Comparison of ENCODE assay signal across 8 mouse cellular contexts in the genomic region with DNA sequence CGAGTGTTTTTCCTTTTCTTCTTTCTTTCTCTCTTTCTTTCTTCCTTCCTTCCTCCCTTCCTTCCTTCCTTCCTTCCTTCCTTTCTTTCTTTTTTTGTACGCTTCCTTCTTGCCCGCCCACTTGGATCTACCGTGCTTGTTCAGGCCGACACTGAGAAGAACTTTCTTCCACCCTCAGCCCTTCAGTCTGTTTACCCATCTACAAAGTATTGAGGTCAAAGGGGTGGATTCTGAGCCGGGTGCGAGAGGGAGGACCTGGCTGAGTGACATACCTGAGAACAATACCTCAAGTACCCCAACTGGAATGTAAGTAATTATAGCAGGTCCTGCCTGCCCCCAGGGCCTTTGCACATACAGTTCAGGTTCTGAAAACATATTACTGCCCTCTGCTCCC. TPM values are rescaled to one million over a fixed set of nuclear protein-coding genes. Genes with fewer than 3 reads are reported as not detected.
DNase-seq lines count a peak whose midpoint lies in the region; ATAC-seq and TF ChIP-seq lines count a peak whose summit lies in the region.

No protein-coding gene starts in this region.

- H3K27me3 ChIP-seq in heart, embryonic 16.5 days (ENCODE audit: control insufficient read depth, insufficient read depth, low read length), result peaks cover 3% of the 10 kb centered on the region; the same call in 1 of the 2 replicates
- H3K27me3 ChIP-seq in MEL (ENCODE audit: control insufficient read depth in 1 of 2, insufficient read depth in 2 of 2, low read length in 2 of 2), result no peaks in the 10 kb centered on the region
- H3K27me3 ChIP-seq in hindbrain, embryonic 12.5 days, result 0 out of 2 replicates have a peak, but pooled peaks cover 1% of the 10 kb centered on the region
- H3K27me3 ChIP-seq in midbrain, embryonic 11.5 days (ENCODE audit: control insufficient read depth, insufficient read depth, low read length), result no peaks in the 10 kb centered on the region

- DNase-seq in heart, adult 9 months (ENCODE audit: low spot score in 2 of 2), result no peak
- DNase-seq in MEL (ENCODE audit: low read depth, low spot score), result no peak
- DNase-seq in midbrain, embryonic 11.5 days (ENCODE audit: low spot score, missing footprints), result no peak
- DNase-seq in adrenal gland, postnatal 36 days, result no peak
- no peak for DNase-seq in gastrocnemius, postnatal 25 days

- TF ChIP-seq CTCF in MEL (IDR thresholded peaks at IDR 0.05 in 2 of 3, conservative IDR thresholded peaks at IDR 0.05 in 1 of 3; ENCODE audit: control insufficient read depth in 1 of 3, insufficient read depth in 1 of 3, low read depth in 2 of 3, low read length in 3 of 3, poor library complexity in 1 of 3, severe bottlenecking in 1 of 3), result no peak

- H3K36me3 ChIP-seq in heart, embryonic 16.5 days (ENCODE audit: control insufficient read depth, insufficient read depth), result no peaks in the 10 kb centered on the region
- no peaks in the 10 kb centered on the region for H3K36me3 ChIP-seq in MEL (ENCODE audit: control insufficient read depth in 1 of 2, insufficient read depth in 2 of 2, low read length in 2 of 2)
- peaks cover 40% of the 10 kb centered on the region for H3K36me3 ChIP-seq in hindbrain, embryonic 12.5 days
- peaks cover 6% of the 10 kb centered on the region for H3K36me3 ChIP-seq in midbrain, embryonic 11.5 days (ENCODE audit: control insufficient read depth, insufficient read depth, low read length)

- no peaks in the 10 kb centered on the region for H3K9me3 ChIP-seq in heart, embryonic 16.5 days (replicated peaks; ENCODE audit: control insufficient read depth, low read length)
- H3K9me3 ChIP-seq in MEL (replicated peaks; ENCODE audit: insufficient read depth, low read length), result no peaks in the 10 kb centered on the region
- H3K9me3 ChIP-seq in hindbrain, embryonic 12.5 days (replicated peaks), result no peaks in the 10 kb centered on the region
- H3K9me3 ChIP-seq in midbrain, embryonic 11.5 days (ENCODE audit: control insufficient read depth, low read length), result no peaks in the 10 kb centered on the region

- peak overlapping the region; percentile 53; the same call in 1 of the 2 replicates for H3K9ac ChIP-seq in heart, embryonic 16.5 days (ENCODE audit: low read length)
- peak overlapping the region; percentile 31 for H3K9ac ChIP-seq in MEL (ENCODE audit: control insufficient read depth, low read depth, low read length, poor library complexity, severe bottlenecking)
- H3K9ac ChIP-seq in hindbrain, embryonic 12.5 days, result peak overlapping the region; percentile 95
- peak overlapping the region; percentile 98 for H3K9ac ChIP-seq in midbrain, embryonic 11.5 days (ENCODE audit: low read length)

- no peak for TF ChIP-seq EP300 in MEL (IDR thresholded peaks at IDR 0.05; ENCODE audit: low read depth in 1 of 2, low read length in 2 of 2)

- peak overlapping the region; percentile 45 for H3K27ac ChIP-seq in heart, embryonic 16.5 days (ENCODE audit: low read length)
- peak overlapping the region; percentile 12; the same call in 1 of the 2 replicates for H3K27ac ChIP-seq in MEL (ENCODE audit: control insufficient read depth, low read depth, low read length)
- peak overlapping the region; percentile 90 for H3K27ac ChIP-seq in hindbrain, embryonic 12.5 days
- H3K27ac ChIP-seq in midbrain, embryonic 11.5 days (ENCODE audit: low read depth, low read length), result no peak overlapping the region; the same call in 1 of the 2 replicates

- no peak for TF ChIP-seq POLR2A in MEL (IDR thresholded peaks at IDR 0.05; ENCODE audit: control insufficient read depth in 1 of 2, insufficient read depth in 1 of 2, low read depth in 1 of 2, low read length in 2 of 2, poor library complexity in 1 of 2)

- peaks cover 15% of the 10 kb centered on the region for H3K79me2 ChIP-seq in MEL (ENCODE audit: control insufficient read depth, insufficient read depth, low read length, poor library complexity)

- peak overlapping the region; percentile 85 for H3K4me3 ChIP-seq in heart, embryonic 16.5 days (ENCODE audit: low read length)
- H3K4me3 ChIP-seq in MEL (ENCODE audit: control insufficient read depth in 1 of 2, insufficient read depth in 1 of 2, low read depth in 2 of 2, low read length in 2 of 2), result peak overlapping the region; percentile 27 to 34; a peak in 3 of 4 replicates
- peak overlapping the region; percentile 81 for H3K4me3 ChIP-seq in hindbrain, embryonic 12.5 days
- peak overlapping the region; percentile 92 for H3K4me3 ChIP-seq in midbrain, embryonic 11.5 days (ENCODE audit: low read depth, low read length)

- TF ChIP-seq RAD21 in MEL (IDR thresholded peaks at IDR 0.05; ENCODE audit: low read depth, low read length), result no peak

- peak overlapping the region; percentile 94 for H3K4me2 ChIP-seq in heart, embryonic 16.5 days (ENCODE audit: low read depth, low read length)
- peak overlapping the region; percentile 63 for H3K4me2 ChIP-seq in hindbrain, embryonic 12.5 days (replicated peaks)
- peak overlapping the region; percentile 75 for H3K4me2 ChIP-seq in midbrain, embryonic 11.5 days

- H3K4me1 ChIP-seq in heart, embryonic 16.5 days (ENCODE audit: control insufficient read depth, insufficient read depth, low read length), result peaks cover 15% of the 10 kb centered on the region
- peaks cover 0 to 6% of the 10 kb centered on the region in 2 experiments; a peak in 2 of 4 replicates for H3K4me1 ChIP-seq in MEL (ENCODE audit: control insufficient read depth in 1 of 2, insufficient read depth in 2 of 2, low read length in 2 of 2)
- H3K4me1 ChIP-seq in hindbrain, embryonic 12.5 days, result peaks cover 37% of the 10 kb centered on the region
- peaks cover 25% of the 10 kb centered on the region for H3K4me1 ChIP-seq in midbrain, embryonic 11.5 days (ENCODE audit: control insufficient read depth, insufficient read depth, low read length)

- ATAC-seq in heart, embryonic 16.5 days (replicated peaks; ENCODE audit: extremely low read depth, insufficient read depth, low FRiP score), result no peak
- no peak for ATAC-seq in hindbrain, embryonic 12.5 days (ENCODE audit: low FRiP score)
- no peak for ATAC-seq in midbrain, embryonic 11.5 days (ENCODE audit: low FRiP score)
- no peak for ATAC-seq in activated CD4-positive, CD25-positive, alpha-beta regulatory T cell, adult 4 months

- WGBS in heart, embryonic 16.5 days, result 16% methylated on average over 7 of the region's 7 CpGs
- 16% methylated on average over 7 of the region's 7 CpGs for WGBS in hindbrain, embryonic 12.5 days
- 19% methylated on average over 7 of the region's 7 CpGs for WGBS in midbrain, embryonic 11.5 days

RNA-seq across cellular contexts. Expression of a gene that starts 0.4 kb away (rescaled TPM):
- 0.37 and 0.76 TPM in 2 replicates for polyA plus RNA-seq in heart, embryonic 16.5 days (2015; fragmentation: Nextera tagmentation; extraction: Ambion mirVana)
- total RNA-seq in MEL (2012; rRNA removed), result 3.5 and 3.9 TPM in 2 replicates
- polyA plus RNA-seq in MEL (2012; ENCODE audit: insufficient read depth in 1 of 2, insufficient read length in 2 of 2, low read depth in 1 of 2, low replicate concordance in 2 of 2, missing spikeins in 1 of 2), result 1 to 10 TPM in 1 of 2 experiments, not detected in 1; 4.8 TPM
- 18.0 and 19.6 TPM in 2 replicates for polyA plus RNA-seq in hindbrain, embryonic 12.5 days (2016; fragmentation: Nextera tagmentation; extraction: Ambion mirVana)
- 4.0 and 4.7 TPM in 2 replicates for polyA plus RNA-seq in midbrain, embryonic 11.5 days (2014; fragmentation: Nextera tagmentation; extraction: Ambion mirVana)
- 10 to 100 TPM; 14.0 to 15.1 TPM for total RNA-seq in adrenal gland, postnatal 36 days (2021)
- 10 to 100 TPM; 17.1 to 18.4 TPM for total RNA-seq in gastrocnemius, postnatal 25 days (2021)
- under 1 TPM in 1 of 2 experiments, not detected in 1; 0.24 TPM for polyA plus RNA-seq in activated CD4-positive, CD25-positive, alpha-beta regulatory T cell, adult 4 months (2017; shearing (Covaris generic))

RNA-seq across cellular contexts. Expression of a gene that starts 1.8 kb away (rescaled TPM):
- 12.3 and 12.5 TPM in 2 replicates for polyA plus RNA-seq in heart, embryonic 16.5 days (2015; fragmentation: Nextera tagmentation; extraction: Ambion mirVana)
- total RNA-seq in MEL (2012; rRNA removed), result 45.5 and 49.4 TPM in 2 replicates
- 10 to 100 TPM in 1 of 2 experiments, not detected in 1; 50.1 TPM for polyA plus RNA-seq in MEL (2012; ENCODE audit: insufficient read depth in 1 of 2, insufficient read length in 2 of 2, low read depth in 1 of 2, low replicate concordance in 2 of 2, missing spikeins in 1 of 2)
- polyA plus RNA-seq in hindbrain, embryonic 12.5 days (2016; fragmentation: Nextera tagmentation; extraction: Ambion mirVana), result 15.3 and 16.5 TPM in 2 replicates
- 4.0 and 4.6 TPM in 2 replicates for polyA plus RNA-seq in midbrain, embryonic 11.5 days (2014; fragmentation: Nextera tagmentation; extraction: Ambion mirVana)
- 10 to 100 TPM; 22.5 to 23.1 TPM for total RNA-seq in adrenal gland, postnatal 36 days (2021)
- 10 to 100 TPM in 1 of 2 experiments, 1 to 10 TPM in 1; 9.6 to 11.5 TPM for total RNA-seq in gastrocnemius, postnatal 25 days (2021)
- polyA plus RNA-seq in activated CD4-positive, CD25-positive, alpha-beta regulatory T cell, adult 4 months (2017; shearing (Covaris generic)), result 1 to 10 TPM; 3.9 to 5.1 TPM

RNA-seq across cellular contexts. Expression of a gene that starts 17.1 kb away (rescaled TPM):
- polyA plus RNA-seq in heart, embryonic 16.5 days (2015; fragmentation: Nextera tagmentation; extraction: Ambion mirVana), result 78.2 and 83.7 TPM in 2 replicates
- 49.7 and 59.6 TPM in 2 replicates for total RNA-seq in MEL (2012; rRNA removed)
- 100 to 1,000 TPM in 1 of 2 experiments, not detected in 1; 110 TPM for polyA plus RNA-seq in MEL (2012; ENCODE audit: insufficient read depth in 1 of 2, insufficient read length in 2 of 2, low read depth in 1 of 2, low replicate concordance in 2 of 2, missing spikeins in 1 of 2)
- 155 and 161 TPM in 2 replicates for polyA plus RNA-seq in hindbrain, embryonic 12.5 days (2016; fragmentation: Nextera tagmentation; extraction: Ambion mirVana)
- 128 and 129 TPM in 2 replicates for polyA plus RNA-seq in midbrain, embryonic 11.5 days (2014; fragmentation: Nextera tagmentation; extraction: Ambion mirVana)
- total RNA-seq in adrenal gland, postnatal 36 days (2021), result 10 to 100 TPM; 57.7 to 62.3 TPM
- total RNA-seq in gastrocnemius, postnatal 25 days (2021), result 10 to 100 TPM; 23.9 to 24.9 TPM
- 10 to 100 TPM; 26.8 to 30.6 TPM for polyA plus RNA-seq in activated CD4-positive, CD25-positive, alpha-beta regulatory T cell, adult 4 months (2017; shearing (Covaris generic))

RNA-seq across cellular contexts. Expression of a gene that starts 21.4 kb away (rescaled TPM):
- 175 and 192 TPM in 2 replicates for polyA plus RNA-seq in heart, embryonic 16.5 days (2015; fragmentation: Nextera tagmentation; extraction: Ambion mirVana)
- total RNA-seq in MEL (2012; rRNA removed), result 123 and 143 TPM in 2 replicates
- polyA plus RNA-seq in MEL (2012; ENCODE audit: insufficient read depth in 1 of 2, insufficient read length in 2 of 2, low read depth in 1 of 2, low replicate concordance in 2 of 2, missing spikeins in 1 of 2), result 100 to 1,000 TPM in 1 of 2 experiments, not detected in 1; 196 TPM
- 194 and 214 TPM in 2 replicates for polyA plus RNA-seq in hindbrain, embryonic 12.5 days (2016; fragmentation: Nextera tagmentation; extraction: Ambion mirVana)
- 249 and 251 TPM in 2 replicates for polyA plus RNA-seq in midbrain, embryonic 11.5 days (2014; fragmentation: Nextera tagmentation; extraction: Ambion mirVana)
- total RNA-seq in adrenal gland, postnatal 36 days (2021), result 100 to 1,000 TPM in 1 of 2 experiments, 10 to 100 TPM in 1; 91.9 to 111 TPM
- total RNA-seq in gastrocnemius, postnatal 25 days (2021), result 10 to 100 TPM; 62.6 to 75.2 TPM
- 100 to 1,000 TPM in 1 of 2 experiments, 10 to 100 TPM in 1; 70.3 to 101 TPM for polyA plus RNA-seq in activated CD4-positive, CD25-positive, alpha-beta regulatory T cell, adult 4 months (2017; shearing (Covaris generic))

RNA-seq across cellular contexts. Expression of a gene that starts 22.7 kb away (rescaled TPM):
- 41.7 and 48.7 TPM in 2 replicates for polyA plus RNA-seq in heart, embryonic 16.5 days (2015; fragmentation: Nextera tagmentation; extraction: Ambion mirVana)
- 26.3 and 28.5 TPM in 2 replicates for total RNA-seq in MEL (2012; rRNA removed)
- polyA plus RNA-seq in MEL (2012; ENCODE audit: insufficient read depth in 1 of 2, insufficient read length in 2 of 2, low read depth in 1 of 2, low replicate concordance in 2 of 2, missing spikeins in 1 of 2), result 10 to 100 TPM in 1 of 2 experiments, not detected in 1; 39.2 TPM
- polyA plus RNA-seq in hindbrain, embryonic 12.5 days (2016; fragmentation: Nextera tagmentation; extraction: Ambion mirVana), result 107 and 108 TPM in 2 replicates
- 36.4 and 42.2 TPM in 2 replicates for polyA plus RNA-seq in midbrain, embryonic 11.5 days (2014; fragmentation: Nextera tagmentation; extraction: Ambion mirVana)
- total RNA-seq in adrenal gland, postnatal 36 days (2021), result 10 to 100 TPM; 56.6 to 81.2 TPM
- 10 to 100 TPM; 27.6 to 28.9 TPM for total RNA-seq in gastrocnemius, postnatal 25 days (2021)
- polyA plus RNA-seq in activated CD4-positive, CD25-positive, alpha-beta regulatory T cell, adult 4 months (2017; shearing (Covaris generic)), result 10 to 100 TPM; 24.7 to 29.0 TPM

Comparison
In these comparisons a context has a peak if more than half of its experiments do, and no peak if none do; other contexts are left out.
1. H3K4me3 ChIP-seq: peak in every context shown above with its lines; median percentile 92 in midbrain, embryonic 11.5 days; 85 in heart, embryonic 16.5 days; 81 in hindbrain, embryonic 12.5 days; 30 in MEL.
2. H3K9ac ChIP-seq: peak in every context shown above with its lines; median percentile 98 in midbrain, embryonic 11.5 days; 95 in hindbrain, embryonic 12.5 days; 53 in heart, embryonic 16.5 days; 31 in MEL.